Mouse (Mus musculus) kidney, adult 2 months (tissue): ENCODE measurements at regions not wholly inside any gene's neighbourhood (a gene's known extent, or its start where the extent isn't known, plus 50 kb on each side); places are given as distances from the start of the nearest gene placed in this dataset.

ENCODE experiments used
- CTCF ChIP-seq: fragments of 200-500 bp; conservative IDR thresholded peaks from 2 replicates; pipeline ENCODE4 v1.5.1; 2011; ENCODE audit warnings: low read depth, mild to moderate bottlenecking, control low read depth, low read length, moderate library complexity, mixed read lengths; ENCODE audit not compliant: insufficient read depth, insufficient read length
- POLR2A ChIP-seq: fragments of 200-500 bp; IDR thresholded peaks from one replicate; pipeline ENCODE4 v1.6.1; 2011; ENCODE audit warnings: low read depth, low read length, control low read depth

DNA sequence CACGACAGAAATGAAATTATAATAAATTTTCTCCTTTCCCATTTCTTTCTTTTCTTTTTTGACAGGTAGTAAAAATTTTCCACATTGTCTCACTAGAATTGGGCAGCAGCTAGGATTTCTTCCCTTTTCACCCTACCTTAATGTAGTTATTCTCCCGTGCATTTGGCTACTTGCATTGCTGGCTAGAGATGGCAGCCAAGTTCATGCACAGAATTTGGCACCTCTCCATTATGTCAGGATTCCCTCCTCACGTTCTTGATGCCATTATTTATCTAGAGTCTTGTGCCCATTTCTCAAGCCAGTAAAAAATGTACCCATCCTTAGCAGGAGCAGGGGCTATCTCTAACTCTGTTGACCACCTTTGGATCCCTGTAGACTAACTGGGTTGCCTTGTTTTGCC is 507.4 kb downstream of the Sema5a start:
- TF ChIP-seq CTCF = no peak
- no peak for TF ChIP-seq POLR2A
